Mouse (Mus musculus): Measurements from ENCODE around the gene Slc26a8. TPM values are rescaled to one million over a fixed set of nuclear protein-coding genes. Genes with fewer than 3 reads are reported as not detected.

Slc26a8 gene
- polyA plus RNA-seq, 1 experiment from 2014 or later: 0.33 TPM

DNA sequence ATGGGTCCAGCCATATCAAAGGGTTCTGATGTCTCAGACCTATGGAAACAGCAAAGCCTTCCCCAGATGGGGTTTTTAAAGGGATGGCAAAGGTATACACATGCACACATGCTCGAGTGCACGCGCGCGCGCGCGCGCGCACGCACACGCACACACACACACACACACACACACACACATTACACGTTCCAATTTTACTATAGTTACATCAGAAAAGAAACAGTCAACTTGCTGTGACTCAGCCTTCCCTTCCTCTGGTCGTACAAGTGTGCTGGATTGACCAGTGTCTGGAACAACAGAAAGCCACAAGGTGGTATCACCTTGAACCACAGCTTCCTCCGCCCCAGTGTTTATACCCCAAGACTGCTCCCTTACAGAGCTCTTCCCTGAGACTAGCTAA, 64.7 kb downstream of the Slc26a8 start:
- Histone ChIP-seq H3K9me3 (ENCODE audit: low read depth, low read length) (no peaks in the 10 kb centered on the region), H3K4me1 (ENCODE audit: insufficient read depth) (peaks cover 9% of the 10 kb centered on the region), H3K36me3 (ENCODE audit: insufficient read depth) (0 out of 2 replicates have a peak, but pooled peaks cover 7% of the 10 kb centered on the region), H3K9ac (no peak overlapping the region), H3K27me3 (ENCODE audit: insufficient read depth, low read length) (no peaks in the 10 kb centered on the region), H3K4me3 (ENCODE audit: low read depth, low read length) (no peak overlapping the region), H3K27ac (ENCODE audit: low read depth) (no peak overlapping the region), H3K4me2 (no peak overlapping the region)
- WGBS: 85% methylated on average over 15 of the region's 15 CpGs
- no peak for TF ChIP-seq CTCF (IDR thresholded peaks at IDR 0.05; ENCODE audit: low read depth)
- ATAC-seq (ENCODE audit: insufficient read depth) (no peak), DNase-seq (no peak)

DNA sequence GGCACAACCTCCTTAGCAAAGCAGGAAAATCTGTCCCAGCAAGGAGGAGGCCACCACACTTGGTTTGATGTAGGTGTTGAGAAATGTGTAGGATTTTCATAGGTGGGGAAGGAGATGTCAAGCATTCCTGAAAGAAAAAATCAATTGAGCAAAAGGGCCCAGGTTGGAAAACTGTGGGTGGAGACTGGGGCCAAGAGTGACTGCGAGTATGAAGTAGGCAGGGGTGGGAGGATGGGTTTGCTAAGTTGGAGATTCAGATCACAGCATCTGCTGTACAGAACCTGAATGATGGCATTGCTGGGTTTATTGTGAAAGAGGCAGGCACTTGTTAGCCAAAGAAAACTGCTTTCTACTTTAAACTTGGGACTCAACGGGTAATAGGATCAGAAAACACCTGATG, 65.2 kb downstream of the Slc26a8 start:
- 63% methylated on average over 2 of the region's 2 CpGs for WGBS

GRCm38 (mm10) chr17:28622300-28622759, 67.7 kb downstream of the Slc26a8 start, which contains the start of gene Srpk1:
Gene Srpk1 (minus strand): TSS chr17:28622709.
- Histone ChIP-seq H3K4me3 (ENCODE audit: low read depth, low read length) (peak within 1 kb of the TSS; percentile 99), H3K27ac (ENCODE audit: low read depth) (peak within 1 kb of the TSS; percentile 90), H3K36me3 (ENCODE audit: insufficient read depth) (peaks cover 20% of the 10 kb centered on the region; the same call in 1 of the 2 replicates), H3K4me1 (ENCODE audit: insufficient read depth) (peaks cover 9% of the 10 kb centered on the region), H3K27me3 (ENCODE audit: insufficient read depth, low read length) (no peaks in the 10 kb centered on the region), H3K4me2 (peak within 1 kb of the TSS; percentile 94), H3K9me3 (ENCODE audit: low read depth, low read length) (no peaks in the 10 kb centered on the region), H3K9ac (peak within 1 kb of the TSS; percentile 95)
- ATAC-seq (ENCODE audit: insufficient read depth) (peak; percentile 96), DNase-seq (peak; percentile 95)
- WGBS: under 1% methylated on average over 52 of the region's 53 CpGs
- TF ChIP-seq CTCF (IDR thresholded peaks at IDR 0.05; ENCODE audit: low read depth): no peak

More for the DNA sequence above, 65.2 kb downstream of the Slc26a8 start:
- no peak for TF ChIP-seq CTCF (IDR thresholded peaks at IDR 0.05; ENCODE audit: low read depth)
- peaks cover 9% of the 10 kb centered on the region for H3K4me1 ChIP-seq (ENCODE audit: insufficient read depth)
- no peaks in the 10 kb centered on the region for H3K9me3 ChIP-seq (ENCODE audit: low read depth, low read length)
- no peak overlapping the region for H3K27ac ChIP-seq (ENCODE audit: low read depth)
- H3K4me3 ChIP-seq (ENCODE audit: low read depth, low read length): no peak overlapping the region
- no peak for ATAC-seq (ENCODE audit: insufficient read depth)
- no peak for DNase-seq
- no peak overlapping the region for H3K4me2 ChIP-seq
- H3K36me3 ChIP-seq (ENCODE audit: insufficient read depth): peaks cover 12% of the 10 kb centered on the region; the same call in 1 of the 2 replicates
- H3K9ac ChIP-seq: no peak overlapping the region
- no peaks in the 10 kb centered on the region for H3K27me3 ChIP-seq (ENCODE audit: insufficient read depth, low read length)

DNA sequence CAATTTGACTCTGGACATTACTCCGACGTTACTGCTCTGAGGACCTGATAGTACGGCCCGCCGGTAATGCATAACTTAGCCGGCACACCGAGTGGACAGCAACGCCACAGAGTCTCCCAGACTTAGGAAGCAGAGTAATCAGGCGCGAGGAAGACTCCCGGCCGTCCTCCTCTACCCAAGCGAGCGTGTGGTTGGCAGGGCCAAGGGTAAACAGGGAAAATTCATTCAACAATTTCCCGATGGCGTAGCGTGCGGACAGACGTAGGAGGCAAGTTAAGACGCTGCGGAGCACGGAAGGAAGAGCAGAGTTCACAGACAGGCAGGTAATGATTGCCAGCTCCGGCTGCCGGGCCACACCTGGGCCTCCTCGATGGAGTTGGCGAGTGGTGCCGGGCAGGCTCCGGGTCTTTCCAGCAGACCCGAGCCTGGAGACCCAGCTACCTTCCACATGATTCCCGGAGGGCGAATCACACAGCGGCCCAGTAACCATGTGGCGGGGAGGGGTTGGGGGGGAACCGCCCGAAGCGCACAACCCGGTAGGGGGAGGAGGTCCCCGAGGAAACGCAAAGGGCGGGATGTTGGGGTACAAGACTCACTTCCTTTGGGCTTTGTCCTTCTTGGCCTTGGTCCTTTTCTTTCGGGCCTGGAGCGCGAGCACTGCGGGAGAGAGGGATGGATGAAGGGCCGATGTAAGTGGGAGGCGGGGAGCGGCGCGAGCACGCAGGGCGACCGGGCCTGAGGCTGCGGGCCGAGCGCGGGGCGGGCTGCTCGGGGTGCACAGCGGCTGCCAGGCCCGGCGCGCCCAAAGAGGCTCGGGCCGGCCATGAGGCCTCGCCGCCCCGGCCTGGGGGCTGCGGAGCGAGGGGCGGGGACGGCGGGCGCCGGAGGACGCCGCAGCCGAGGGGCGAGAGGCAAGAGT, 68.4 kb downstream of the Slc26a8 start:
- Histone ChIP-seq H3K4me3 (ENCODE audit: low read depth, low read length) (peak overlapping the region; percentile 99), H3K9ac (peak overlapping the region; percentile 95), H3K4me1 (ENCODE audit: insufficient read depth) (peaks cover 9% of the 10 kb centered on the region), H3K27ac (ENCODE audit: low read depth) (peak overlapping the region; percentile 90), H3K27me3 (ENCODE audit: insufficient read depth, low read length) (no peaks in the 10 kb centered on the region), H3K4me2 (peak overlapping the region; percentile 94), H3K9me3 (ENCODE audit: low read depth, low read length) (no peaks in the 10 kb centered on the region), H3K36me3 (ENCODE audit: insufficient read depth) (peaks cover 22% of the 10 kb centered on the region)
- under 1% methylated on average over 78 of the region's 78 CpGs for WGBS
- ATAC-seq (ENCODE audit: insufficient read depth) (peak; percentile 86), DNase-seq (peak; percentile 71)
- TF ChIP-seq CTCF (IDR thresholded peaks at IDR 0.05; ENCODE audit: low read depth): no peak

GRCm38 (mm10) chr17:28618775-28619174, 71.3 kb downstream of the Slc26a8 start:
- Histone ChIP-seq H3K9ac (no peak overlapping the region), H3K4me1 (ENCODE audit: insufficient read depth) (peaks cover 9% of the 10 kb centered on the region), H3K9me3 (ENCODE audit: low read depth, low read length) (no peaks in the 10 kb centered on the region), H3K36me3 (ENCODE audit: insufficient read depth) (peaks cover 35% of the 10 kb centered on the region), H3K27me3 (ENCODE audit: insufficient read depth, low read length) (no peaks in the 10 kb centered on the region), H3K4me3 (ENCODE audit: low read depth, low read length) (no peak overlapping the region), H3K4me2 (no peak overlapping the region), H3K27ac (ENCODE audit: low read depth) (no peak overlapping the region)
- no peak for TF ChIP-seq CTCF (IDR thresholded peaks at IDR 0.05; ENCODE audit: low read depth)
- ATAC-seq (ENCODE audit: insufficient read depth) (no peak), DNase-seq (no peak)
- 88% methylated on average over 1 of the region's 1 CpGs for WGBS

DNA sequence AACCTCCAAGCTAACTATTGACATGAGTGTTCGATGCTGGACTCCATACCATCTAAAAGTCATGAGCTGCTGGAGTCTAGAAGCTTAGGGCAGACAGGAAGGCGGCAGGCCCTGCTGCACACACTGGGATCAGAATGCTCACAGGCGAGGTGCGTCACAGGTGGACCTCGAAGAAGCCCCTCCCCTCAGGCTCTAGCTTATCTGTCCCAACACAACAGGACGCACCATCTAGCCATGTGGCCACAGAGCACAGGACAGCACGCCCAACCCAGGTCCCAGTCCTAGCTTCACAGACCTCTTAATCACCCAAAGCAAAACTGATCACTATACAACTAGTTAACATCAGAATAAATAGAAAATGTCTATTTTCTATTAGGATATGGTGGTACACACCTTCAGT, 71.9 kb downstream of the Slc26a8 start:
- peaks cover 9% of the 10 kb centered on the region for H3K4me1 ChIP-seq (ENCODE audit: insufficient read depth)
- no peak overlapping the region for H3K27ac ChIP-seq (ENCODE audit: low read depth)
- DNase-seq (no peak), ATAC-seq (ENCODE audit: insufficient read depth) (no peak)
- H3K9me3 ChIP-seq (ENCODE audit: low read depth, low read length): no peaks in the 10 kb centered on the region
- WGBS: 73% methylated on average over 7 of the region's 7 CpGs
- TF ChIP-seq CTCF (IDR thresholded peaks at IDR 0.05; ENCODE audit: low read depth): no peak
- no peaks in the 10 kb centered on the region for H3K27me3 ChIP-seq (ENCODE audit: insufficient read depth, low read length)
- H3K4me3 ChIP-seq (ENCODE audit: low read depth, low read length): no peak overlapping the region
- H3K36me3 ChIP-seq (ENCODE audit: insufficient read depth): peaks cover 35% of the 10 kb centered on the region
- no peak overlapping the region for H3K9ac ChIP-seq
- H3K4me2 ChIP-seq: no peak overlapping the region

GRCm38 (mm10) chr17:28617636-28618035, 72.4 kb downstream of the Slc26a8 start:
- WGBS: 83% methylated on average over 10 of the region's 10 CpGs
- TF ChIP-seq CTCF (IDR thresholded peaks at IDR 0.05; ENCODE audit: low read depth): no peak
- no peak overlapping the region for H3K27ac ChIP-seq (ENCODE audit: low read depth)

More at GRCm38 (mm10) chr17:28617636-28618035, 72.4 kb downstream of the Slc26a8 start:
- no peak for DNase-seq
- peaks cover 35% of the 10 kb centered on the region for H3K36me3 ChIP-seq (ENCODE audit: insufficient read depth)
- H3K4me2 ChIP-seq: no peak overlapping the region
- H3K27me3 ChIP-seq (ENCODE audit: insufficient read depth, low read length): no peaks in the 10 kb centered on the region
- H3K4me1 ChIP-seq (ENCODE audit: insufficient read depth): peaks cover 9% of the 10 kb centered on the region
- H3K9ac ChIP-seq: no peak overlapping the region
- no peak for ATAC-seq (ENCODE audit: insufficient read depth)
- H3K9me3 ChIP-seq (ENCODE audit: low read depth, low read length): no peaks in the 10 kb centered on the region
- no peak overlapping the region for H3K4me3 ChIP-seq (ENCODE audit: low read depth, low read length)

Measured in lung, embryonic 14.5 days (tissue).